Mouse (Mus musculus): ENCODE results near the gene Glis3.

The Glis3 gene

GRCm38 (mm10) chr19:28478055-28478454 is 201.8 kb downstream of the Glis3 start:
- DNase-seq (ENCODE audit: low read depth, low spot score): no peak

GRCm38 (mm10) chr19:28477326-28477863 is 202.5 kb downstream of the Glis3 start:
- no peak for DNase-seq (ENCODE audit: low read depth, low spot score)

GRCm38 (mm10) chr19:28473621-28474020 is 206.3 kb downstream of the Glis3 start:
- DNase-seq (ENCODE audit: low read depth, low spot score): no peak

GRCm38 (mm10) chr19:28471144-28471543 is 208.7 kb downstream of the Glis3 start:
- DNase-seq (ENCODE audit: low read depth, low spot score): no peak

- no peak for DNase-seq (ENCODE audit: low read depth, low spot score)
Observed at GRCm38 (mm10) chr19:28465779-28466178, 214.1 kb downstream of the Glis3 start.

GRCm38 (mm10) chr19:28454331-28454730 is 225.5 kb downstream of the Glis3 start:
- no peak for DNase-seq (ENCODE audit: low read depth, low spot score)

GRCm38 (mm10) chr19:28452951-28453520 is 226.8 kb downstream of the Glis3 start:
- no peak for DNase-seq (ENCODE audit: low read depth, low spot score)

GRCm38 (mm10) chr19:28448811-28449210 is 231.1 kb downstream of the Glis3 start:
- no peak for DNase-seq (ENCODE audit: low read depth, low spot score)

- DNase-seq (ENCODE audit: low read depth, low spot score): no peak
Observed at GRCm38 (mm10) chr19:28442161-28442560, 237.7 kb downstream of the Glis3 start.

GRCm38 (mm10) chr19:28436457-28437148 is 243.3 kb downstream of the Glis3 start:
- no peak for DNase-seq (ENCODE audit: low read depth, low spot score)

- DNase-seq (ENCODE audit: low read depth, low spot score): no peak
Observed at GRCm38 (mm10) chr19:28428220-28428816, 251.6 kb downstream of the Glis3 start.

- no peak for DNase-seq (ENCODE audit: low read depth, low spot score)
Observed at GRCm38 (mm10) chr19:28424180-28424579, 255.7 kb downstream of the Glis3 start.

GRCm38 (mm10) chr19:28422939-28423338 is 256.9 kb downstream of the Glis3 start:
- no peak for DNase-seq (ENCODE audit: low read depth, low spot score)

GRCm38 (mm10) chr19:28416069-28416468 is 263.8 kb downstream of the Glis3 start:
- DNase-seq (ENCODE audit: low read depth, low spot score): no peak

- DNase-seq (ENCODE audit: low read depth, low spot score): no peak
Observed at GRCm38 (mm10) chr19:28408787-28409186, 271.1 kb downstream of the Glis3 start.

- DNase-seq (ENCODE audit: low read depth, low spot score): no peak
Observed at GRCm38 (mm10) chr19:28402956-28403355, 276.9 kb downstream of the Glis3 start.

- no peak for DNase-seq (ENCODE audit: low read depth, low spot score)
Observed at GRCm38 (mm10) chr19:28395584-28395861, 284.4 kb downstream of the Glis3 start.

- no peak for DNase-seq (ENCODE audit: low read depth, low spot score)
Observed at GRCm38 (mm10) chr19:28394826-28395583, 284.9 kb downstream of the Glis3 start.

- DNase-seq (ENCODE audit: low read depth, low spot score): no peak
Observed at GRCm38 (mm10) chr19:28393766-28394165, 286.1 kb downstream of the Glis3 start.

- DNase-seq (ENCODE audit: low read depth, low spot score): no peak
Observed at GRCm38 (mm10) chr19:28392838-28393237, 287.0 kb downstream of the Glis3 start.

GRCm38 (mm10) chr19:28390920-28391319 is 289.0 kb downstream of the Glis3 start:
- DNase-seq (ENCODE audit: low read depth, low spot score): no peak

GRCm38 (mm10) chr19:28389146-28389545 is 290.7 kb downstream of the Glis3 start:
- DNase-seq (ENCODE audit: low read depth, low spot score): no peak
